Mouse (Mus musculus): ENCODE measurements at regions not wholly inside any gene's neighbourhood (a gene's known extent, or its start where the extent isn't known, plus 50 kb on each side); places are given as distances from the start of the nearest gene placed in this dataset.

GRCm38 (mm10) chr9:83276291-83276690 lies 129.8 kb upstream of the Hmgn3 start:
- DNase-seq (ENCODE audit: low read depth, low spot score) = no peak

GRCm38 (mm10) chr9:83273361-83273975 lies 127.0 kb upstream of the Hmgn3 start:
- DNase-seq (ENCODE audit: low read depth, low spot score) = no peak

- DNase-seq (ENCODE audit: low read depth, low spot score) = no peak
Measured at GRCm38 (mm10) chr9:83265736-83266135, 119.3 kb upstream of the Hmgn3 start.

GRCm38 (mm10) chr9:83259511-83259910 lies 113.0 kb upstream of the Hmgn3 start:
- DNase-seq (ENCODE audit: low read depth, low spot score) = no peak

- no peak for DNase-seq (ENCODE audit: low read depth, low spot score)
Measured at GRCm38 (mm10) chr9:83258986-83259385, 112.5 kb upstream of the Hmgn3 start.

GRCm38 (mm10) chr9:83258476-83258875 lies 112.0 kb upstream of the Hmgn3 start:
- DNase-seq (ENCODE audit: low read depth, low spot score) = no peak

GRCm38 (mm10) chr9:83254356-83254755 lies 107.9 kb upstream of the Hmgn3 start:
- DNase-seq (ENCODE audit: low read depth, low spot score) = no peak

- no peak for DNase-seq (ENCODE audit: low read depth, low spot score)
Measured at GRCm38 (mm10) chr9:83253789-83254188, 107.3 kb upstream of the Hmgn3 start.

- no peak for DNase-seq (ENCODE audit: low read depth, low spot score)
Measured at GRCm38 (mm10) chr9:83251793-83252192, 105.3 kb upstream of the Hmgn3 start.

- no peak for DNase-seq (ENCODE audit: low read depth, low spot score)
Measured at GRCm38 (mm10) chr9:83249871-83250270, 103.4 kb upstream of the Hmgn3 start.

GRCm38 (mm10) chr9:83248164-83248730 lies 101.8 kb upstream of the Hmgn3 start:
- DNase-seq (ENCODE audit: low read depth, low spot score) = no peak

GRCm38 (mm10) chr9:83247066-83247668 lies 100.7 kb upstream of the Hmgn3 start:
- no peak for DNase-seq (ENCODE audit: low read depth, low spot score)

GRCm38 (mm10) chr9:83241119-83241518 lies 94.6 kb upstream of the Hmgn3 start:
- no peak for DNase-seq (ENCODE audit: low read depth, low spot score)

- no peak for DNase-seq (ENCODE audit: low read depth, low spot score)
Measured at GRCm38 (mm10) chr9:83239097-83239496, 92.6 kb upstream of the Hmgn3 start.

- no peak for DNase-seq (ENCODE audit: low read depth, low spot score)
Measured at GRCm38 (mm10) chr9:83221866-83222265, 75.4 kb upstream of the Hmgn3 start.

- no peak for DNase-seq (ENCODE audit: low read depth, low spot score)
Measured at GRCm38 (mm10) chr9:83202583-83202982, 56.1 kb upstream of the Hmgn3 start.

GRCm38 (mm10) chr9:83199771-83200170 lies 53.3 kb upstream of the Hmgn3 start:
- DNase-seq (ENCODE audit: low read depth, low spot score) = no peak

- no peak for DNase-seq (ENCODE audit: low read depth, low spot score)
Measured at GRCm38 (mm10) chr9:83199176-83199575, 52.7 kb upstream of the Hmgn3 start.

GRCm38 (mm10) chr9:83197013-83197412 lies 50.5 kb upstream of the Hmgn3 start:
- DNase-seq (ENCODE audit: low read depth, low spot score) = peak; percentile 7
